Mouse (Mus musculus): Measurements from ENCODE around the gene Cdh9.

DNA sequence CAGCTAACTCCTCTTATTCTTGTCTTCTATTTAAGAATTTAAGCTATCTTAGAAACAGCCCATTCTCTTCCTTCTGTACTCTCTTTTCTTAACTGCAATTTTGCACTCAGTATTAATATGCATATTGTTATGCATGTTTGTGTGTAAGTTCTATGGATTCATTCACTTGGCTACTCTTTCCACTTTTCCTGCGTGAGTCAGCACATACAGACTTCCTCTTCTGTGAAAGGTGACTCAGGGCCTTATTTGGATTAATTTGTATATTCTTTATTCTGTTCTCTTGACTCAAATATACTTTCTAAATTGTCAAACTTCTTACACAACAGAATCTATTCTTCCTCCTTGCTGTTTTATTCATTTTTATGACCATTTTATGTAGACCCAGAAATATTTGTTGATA is 85.5 kb downstream of the Cdh9 start:
- no peak for TF ChIP-seq CTCF (IDR thresholded peaks at IDR 0.05; ENCODE audit: control insufficient read depth, insufficient read depth, low read length)
- TF ChIP-seq POLR2A (IDR thresholded peaks at IDR 0.05; ENCODE audit: borderline replicate concordance, control insufficient read depth, low read depth, low read length), result no peak

All from bone marrow, adult 2 months (tissue).